Mouse (Mus musculus) C2C12 (cell line): Measurements from ENCODE around the gene March9.

Source experiments
- CTCF ChIP-seq: IDR thresholded peaks from one replicate; pipeline ENCODE4 v1.5.1; 2011; ENCODE audit not compliant: control insufficient read depth, insufficient read depth, insufficient read length
- FOSL1 ChIP-seq: IDR thresholded peaks from one replicate; pipeline ENCODE4 v1.8.0; 2011; ENCODE audit warnings: mild to moderate bottlenecking, low read length; ENCODE audit not compliant: poor library complexity, insufficient read depth, severe bottlenecking

DNA sequence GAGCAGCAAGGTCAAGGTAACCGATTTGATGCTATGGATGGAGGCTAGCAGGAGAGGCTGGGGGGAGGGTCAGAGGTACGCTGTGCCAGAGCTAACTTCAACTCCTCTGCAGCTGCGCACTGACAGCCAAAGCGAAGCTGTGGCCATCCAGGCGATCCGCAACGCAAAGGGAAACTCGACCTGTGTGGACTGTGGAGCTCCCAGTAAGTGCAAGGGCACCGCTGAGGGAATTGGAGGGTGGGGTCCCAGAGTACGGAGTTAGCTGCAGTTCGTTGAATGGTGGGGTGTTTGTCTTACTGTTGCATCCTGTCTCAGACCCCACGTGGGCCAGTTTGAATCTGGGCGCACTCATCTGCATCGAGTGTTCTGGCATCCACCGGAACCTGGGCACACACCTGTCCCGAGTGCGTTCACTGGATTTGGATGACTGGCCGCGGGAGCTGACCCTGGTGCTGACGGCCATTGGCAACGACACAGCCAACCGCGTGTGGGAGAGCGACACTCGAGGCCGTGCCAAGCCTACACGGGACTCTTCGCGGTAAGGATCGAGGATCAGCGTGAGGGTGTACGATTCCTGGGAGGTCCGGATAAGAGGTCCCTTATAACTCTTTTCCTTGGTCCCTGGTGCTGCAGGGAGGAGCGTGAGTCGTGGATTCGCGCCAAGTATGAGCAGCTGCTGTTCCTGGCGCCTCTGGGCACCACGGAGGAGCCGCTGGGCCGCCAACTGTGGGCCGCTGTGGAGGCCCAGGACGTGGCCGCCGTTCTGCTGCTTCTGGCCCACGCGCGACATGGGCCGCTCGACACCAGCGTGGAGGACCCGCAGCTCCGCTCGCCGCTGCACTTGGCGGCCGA lies 30.8 kb upstream of the March9 start:
- TF ChIP-seq CTCF (no peak), FOSL1 (no peak)
